Mouse (Mus musculus) ES-E14 (cell line): ENCODE data around the gene Vmn2r75. TPM values are rescaled to one million over a fixed set of nuclear protein-coding genes. Genes with fewer than 3 reads are reported as not detected.
A peak's percentile ranks its signal among the peaks of the same experiment; 100 is the strongest.
"Not testable (repeated sequence)": the region's sequence is repeated elsewhere in the genome, so short reads cannot be mapped to it uniquely, and the experiment has no call there.

ENCODE experiments used
- DNase-seq: peaks from one replicate; pipeline ENCODE4 v3.0.0-alpha.2; 2013; ENCODE audit warnings: low read depth, low spot score
- H3K27ac ChIP-seq: 2 replicates; pipeline ENCODE4 v1.5.1; 2012; ENCODE audit warnings: low read depth, mild to moderate bottlenecking, low read length, moderate library complexity, mixed read lengths; ENCODE audit not compliant: poor library complexity, insufficient read depth, severe bottlenecking
- H3K36me3 ChIP-seq: 2 replicates; pipeline ENCODE4 v1.6.1; 2012; ENCODE audit warnings: mild to moderate bottlenecking, low read length, moderate library complexity, mixed read lengths; ENCODE audit not compliant: control insufficient read depth, poor library complexity, insufficient read depth, severe bottlenecking
- H3K4me1 ChIP-seq, 2 experiments: fragments of 150-350 bp in 1 of 2; sonication (generic) in 1 of 2; 2 replicates each; pipeline ENCODE4 v1.6.1; 2012; ENCODE audit warnings: low read length in 2 of 2, mild to moderate bottlenecking in 1 of 2, mixed read lengths in 1 of 2; ENCODE audit not compliant: control insufficient read depth in 2 of 2, insufficient read depth in 2 of 2, poor library complexity in 1 of 2
- H3K4me3 ChIP-seq, 2 experiments: fragments of 150-350 bp in 1 of 2; sonication (generic) in 1 of 2; 2 replicates each; pipeline ENCODE4 v1.5.1; 2012; ENCODE audit warnings: low read length in 2 of 2, low read depth in 1 of 2, mild to moderate bottlenecking in 1 of 2, mixed read lengths in 1 of 2; ENCODE audit not compliant: insufficient read depth in 1 of 2, poor library complexity in 1 of 2, severe bottlenecking in 1 of 2
- H3K9ac ChIP-seq: 2 replicates; pipeline ENCODE4 v1.6.1; 2012; ENCODE audit warnings: low read depth, mild to moderate bottlenecking, low read length, mixed read lengths; ENCODE audit not compliant: poor library complexity, insufficient read depth, severe bottlenecking
- H3K9me3 ChIP-seq: fragments of 150-350 bp; sonication (generic); 2 replicates; pipeline ENCODE4 v1.6.1; 2012; ENCODE audit warnings: low read depth, mild to moderate bottlenecking, low read length; ENCODE audit not compliant: control insufficient read depth, insufficient read depth
- MAFK ChIP-seq: IDR thresholded peaks from 2 replicates; pipeline ENCODE4 v1.6.1; 2014; ENCODE audit warnings: mild to moderate bottlenecking, low read depth, low read length, inconsistent platforms; ENCODE audit not compliant: insufficient read depth
- ZC3H11A ChIP-seq: IDR thresholded peaks from 2 replicates; pipeline ENCODE4 v1.6.1; 2012; ENCODE audit warnings: low read depth, mild to moderate bottlenecking, inconsistent platforms, low read length, borderline replicate concordance
- in situ Hi-C, 2 experiments: fragments of 600-800 bp; cut with MboI; formaldehyde crosslinking; loops; one replicate each; pipeline ENCODE4 v1.15.1; 2025; ENCODE audit warnings: low sequenced_read_pairs in 2 of 2, inconsistent platforms in 1 of 2; ENCODE audit not compliant: unreplicated experiment in 2 of 2
- total RNA-seq: library from RNA; depleted of rRNA; stranded (reverse); fragments of 300-350 nt; gene quantifications from 2 replicates; pipeline ENCODE4 v1.2.3, GENCODE M21; 2012; rRNA removed

Gene Vmn2r75
- not detected in 2 replicates for total RNA-seq

- in situ Hi-C loops, H3K9ac ChIP-seq, H3K4me1 ChIP-seq, H3K4me3 ChIP-seq, H3K27ac ChIP-seq, H3K36me3 ChIP-seq, H3K9me3 ChIP-seq, DNase-seq: not testable (repeated sequence)
Observed at GRCm38 (mm10) chr7:86171678-86172077, at the start of gene Vmn2r75. TSS of gene Vmn2r75 (minus strand) at chr7:86171778.

- no peaks in the 10 kb centered on the region for H3K9me3 ChIP-seq
- H3K4me3 ChIP-seq = no peak overlapping the region
- in situ Hi-C loops = loop anchor here in 1 of 2 experiments (25.0 kb wide), 1 partner anchor 399 kb away; no protein-coding TSS in a partner anchor
- peak; percentile 38 for DNase-seq
- H3K27ac ChIP-seq = no peak overlapping the region
- no peak overlapping the region for H3K9ac ChIP-seq
- H3K4me1 ChIP-seq = no peaks in the 10 kb centered on the region
- H3K36me3 ChIP-seq = no peaks in the 10 kb centered on the region
- TF ChIP-seq ZC3H11A (peak; percentile 77; the same call in 1 of the 2 replicates), MAFK (no peak)
Observed at GRCm38 (mm10) chr7:86211345-86211744, 39.8 kb upstream of the Vmn2r75 start.

Other genes with a start within 250 kb of the Vmn2r75 start
- not detected in 2 replicates for gene Vmn2r74, start 210.1 kb downstream of the Vmn2r75 start, total RNA-seq
- gene Vmn2r76, start 74.5 kb upstream of the Vmn2r75 start, total RNA-seq = not detected in 2 replicates
- not detected in 2 replicates for gene Olfr310, start 105.4 kb upstream of the Vmn2r75 start, total RNA-seq
- gene Olfr309, start 141.9 kb upstream of the Vmn2r75 start, total RNA-seq = not detected in 2 replicates
- not detected in 2 replicates for gene Olfr308, start 153.9 kb upstream of the Vmn2r75 start, total RNA-seq
- 0.76 and 1.5 TPM in 2 replicates for gene Olfr307, start 165.8 kb upstream of the Vmn2r75 start, total RNA-seq
- not detected in 2 replicates for gene Olfr305, start 195.2 kb upstream of the Vmn2r75 start, total RNA-seq
- not detected in 2 replicates for gene Olfr304, start 214.9 kb upstream of the Vmn2r75 start, total RNA-seq
- not detected in 2 replicates for gene Olfr303, start 226.0 kb upstream of the Vmn2r75 start, total RNA-seq
- not detected in 2 replicates for gene Olfr301, start 232.1 kb upstream of the Vmn2r75 start, total RNA-seq